Mouse (Mus musculus): ENCODE measurements at regions not wholly inside any gene's neighbourhood (a gene's known extent, or its start where the extent isn't known, plus 50 kb on each side); places are given as distances from the start of the nearest gene placed in this dataset.

- Histone ChIP-seq H3K4me3 (ENCODE audit: low read depth, low read length) (no peak overlapping the region), H3K9me3 (ENCODE audit: control insufficient read depth, low read length) (no peaks in the 10 kb centered on the region), H3K36me3 (ENCODE audit: control insufficient read depth, insufficient read depth, low read length) (no peaks in the 10 kb centered on the region), H3K27ac (ENCODE audit: low read depth, low read length) (no peak overlapping the region), H3K4me2 (ENCODE audit: low read depth) (no peak overlapping the region), H3K4me1 (ENCODE audit: control insufficient read depth, insufficient read depth, low read length) (no peaks in the 10 kb centered on the region), H3K27me3 (ENCODE audit: control insufficient read depth, insufficient read depth, low read length) (no peaks in the 10 kb centered on the region), H3K9ac (ENCODE audit: low read length) (no peak overlapping the region)
- 91% methylated on average over 18 of the region's 18 CpGs for WGBS
- ATAC-seq (ENCODE audit: insufficient read depth, low FRiP score, low TSS enrichment) (no peak), DNase-seq (ENCODE audit: low spot score) (no peak)
Measured at GRCm38 (mm10) chr10:98608221-98608941, 305.8 kb upstream of the Atp2b1 start.

DNA sequence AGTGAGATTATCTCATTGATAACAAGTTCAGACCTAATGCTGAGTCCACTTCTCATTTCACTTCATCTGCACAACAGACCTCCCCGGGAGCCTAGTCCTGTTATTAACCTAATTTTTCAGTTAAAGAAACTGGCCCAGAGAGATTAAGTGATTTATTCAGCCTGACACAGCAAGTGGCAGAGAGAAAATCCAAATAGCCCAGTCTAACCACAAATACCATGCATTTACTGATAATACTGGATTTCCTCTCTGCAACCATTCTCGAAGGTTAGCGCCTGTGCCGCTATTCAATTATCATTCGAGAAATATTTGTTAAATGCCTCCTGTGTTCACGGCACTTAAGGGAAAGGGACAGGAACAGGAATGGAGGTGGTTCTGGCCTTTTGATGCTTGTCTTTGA, 303.5 kb upstream of the Atp2b1 start:
- H3K36me3 ChIP-seq (ENCODE audit: control insufficient read depth, insufficient read depth, low read length) = no peaks in the 10 kb centered on the region
- ATAC-seq (ENCODE audit: insufficient read depth, low FRiP score, low TSS enrichment) (no peak), DNase-seq (ENCODE audit: low spot score) (no peak)
- H3K9ac ChIP-seq (ENCODE audit: low read length) = no peak overlapping the region
- H3K9me3 ChIP-seq (ENCODE audit: control insufficient read depth, low read length) = no peaks in the 10 kb centered on the region
- 92% methylated on average over 6 of the region's 6 CpGs for WGBS
- H3K4me3 ChIP-seq (ENCODE audit: low read depth, low read length) = no peak overlapping the region
- no peak overlapping the region for H3K27ac ChIP-seq (ENCODE audit: low read depth, low read length)
- H3K27me3 ChIP-seq (ENCODE audit: control insufficient read depth, insufficient read depth, low read length) = no peaks in the 10 kb centered on the region
- H3K4me2 ChIP-seq (ENCODE audit: low read depth) = no peak overlapping the region
- no peaks in the 10 kb centered on the region for H3K4me1 ChIP-seq (ENCODE audit: control insufficient read depth, insufficient read depth, low read length)

DNA sequence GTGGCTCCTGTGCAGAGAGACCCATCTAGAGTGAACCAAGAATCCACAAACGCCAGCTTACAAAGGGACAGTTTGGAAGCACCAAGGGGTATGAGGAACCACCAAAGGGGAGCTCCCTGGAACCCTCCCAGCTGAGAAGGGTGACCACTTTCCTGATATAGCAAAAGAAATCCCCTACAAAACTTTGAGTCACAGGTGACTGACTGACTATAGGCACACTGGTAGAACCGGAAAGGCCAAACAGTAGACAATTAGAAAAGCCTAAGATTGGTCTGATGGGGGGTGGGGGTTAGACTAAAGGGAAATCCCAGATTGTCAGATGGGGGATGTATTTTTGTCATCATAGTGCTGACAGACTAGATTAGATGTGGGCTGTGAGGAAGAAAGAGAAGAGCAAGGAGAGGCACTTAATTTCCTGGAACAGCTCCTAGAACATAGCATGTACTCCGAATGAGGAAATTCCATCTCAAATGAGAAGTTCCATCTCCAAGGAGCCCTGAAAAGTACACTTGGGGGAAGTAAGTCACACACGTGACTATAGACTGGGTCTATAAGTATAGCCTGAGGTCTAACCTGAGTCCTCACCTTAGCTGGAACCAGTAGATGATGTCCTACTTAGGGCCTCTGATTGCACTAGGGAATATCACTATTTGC, 302.4 kb upstream of the Atp2b1 start:
- 89% methylated on average over 4 of the region's 4 CpGs for WGBS
- H3K4me3 ChIP-seq (ENCODE audit: low read depth, low read length) = no peak overlapping the region
- no peaks in the 10 kb centered on the region for H3K27me3 ChIP-seq (ENCODE audit: control insufficient read depth, insufficient read depth, low read length)
- H3K4me2 ChIP-seq (ENCODE audit: low read depth) = no peak overlapping the region
- no peaks in the 10 kb centered on the region for H3K9me3 ChIP-seq (ENCODE audit: control insufficient read depth, low read length)
- no peaks in the 10 kb centered on the region for H3K36me3 ChIP-seq (ENCODE audit: control insufficient read depth, insufficient read depth, low read length)
- H3K4me1 ChIP-seq (ENCODE audit: control insufficient read depth, insufficient read depth, low read length) = no peaks in the 10 kb centered on the region
- H3K9ac ChIP-seq (ENCODE audit: low read length) = no peak overlapping the region
- no peak for DNase-seq (ENCODE audit: low spot score)
- no peak overlapping the region for H3K27ac ChIP-seq (ENCODE audit: low read depth, low read length)
- ATAC-seq (ENCODE audit: insufficient read depth, low FRiP score, low TSS enrichment) = no peak

- 93% methylated on average over 21 of the region's 21 CpGs for WGBS
Measured at GRCm38 (mm10) chr10:98618736-98619525, 295.3 kb upstream of the Atp2b1 start.

DNA sequence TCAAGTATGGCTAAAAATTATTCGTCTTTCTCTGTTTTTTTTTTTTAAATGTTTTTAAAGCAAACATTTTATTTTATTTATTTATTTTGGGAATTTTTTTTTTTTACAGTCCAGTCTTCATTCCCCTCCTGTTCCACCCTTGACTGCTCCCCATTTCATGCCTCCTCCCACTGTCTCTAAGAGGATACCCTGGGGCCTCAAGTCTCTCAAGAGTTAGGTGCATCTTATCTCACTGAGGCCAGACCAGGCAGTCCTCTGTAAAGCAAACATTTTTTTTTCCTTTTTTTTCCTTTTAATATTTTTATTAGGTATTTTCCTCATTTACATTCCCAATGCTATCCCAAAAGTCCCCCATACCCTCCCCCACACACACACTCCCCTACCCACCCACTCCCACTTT, 290.1 kb upstream of the Atp2b1 start:
- Histone ChIP-seq H3K9me3 (ENCODE audit: control insufficient read depth, low read length) (no peaks in the 10 kb centered on the region), H3K27me3 (ENCODE audit: control insufficient read depth, insufficient read depth, low read length) (no peaks in the 10 kb centered on the region), H3K9ac (ENCODE audit: low read length) (no peak overlapping the region), H3K4me2 (ENCODE audit: low read depth) (no peak overlapping the region), H3K27ac (ENCODE audit: low read depth, low read length) (no peak overlapping the region), H3K4me3 (ENCODE audit: low read depth, low read length) (no peak overlapping the region), H3K36me3 (ENCODE audit: control insufficient read depth, insufficient read depth, low read length) (no peaks in the 10 kb centered on the region), H3K4me1 (ENCODE audit: control insufficient read depth, insufficient read depth, low read length) (no peaks in the 10 kb centered on the region)
- WGBS = 75% methylated on average over 1 of the region's 1 CpGs
- no peak for DNase-seq (ENCODE audit: low spot score)
- no peak for ATAC-seq (ENCODE audit: insufficient read depth, low FRiP score, low TSS enrichment)

More at GRCm38 (mm10) chr10:98618736-98619525, 295.3 kb upstream of the Atp2b1 start:
- Histone ChIP-seq H3K9me3 (ENCODE audit: control insufficient read depth, low read length) (no peaks in the 10 kb centered on the region), H3K27ac (ENCODE audit: low read depth, low read length) (no peak overlapping the region), H3K27me3 (ENCODE audit: control insufficient read depth, insufficient read depth, low read length) (no peaks in the 10 kb centered on the region), H3K4me3 (ENCODE audit: low read depth, low read length) (no peak overlapping the region), H3K9ac (ENCODE audit: low read length) (no peak overlapping the region), H3K4me2 (ENCODE audit: low read depth) (no peak overlapping the region), H3K36me3 (ENCODE audit: control insufficient read depth, insufficient read depth, low read length) (no peaks in the 10 kb centered on the region), H3K4me1 (ENCODE audit: control insufficient read depth, insufficient read depth, low read length) (no peaks in the 10 kb centered on the region)
- DNase-seq (ENCODE audit: low spot score) (no peak), ATAC-seq (ENCODE audit: insufficient read depth, low FRiP score, low TSS enrichment) (no peak)

DNA sequence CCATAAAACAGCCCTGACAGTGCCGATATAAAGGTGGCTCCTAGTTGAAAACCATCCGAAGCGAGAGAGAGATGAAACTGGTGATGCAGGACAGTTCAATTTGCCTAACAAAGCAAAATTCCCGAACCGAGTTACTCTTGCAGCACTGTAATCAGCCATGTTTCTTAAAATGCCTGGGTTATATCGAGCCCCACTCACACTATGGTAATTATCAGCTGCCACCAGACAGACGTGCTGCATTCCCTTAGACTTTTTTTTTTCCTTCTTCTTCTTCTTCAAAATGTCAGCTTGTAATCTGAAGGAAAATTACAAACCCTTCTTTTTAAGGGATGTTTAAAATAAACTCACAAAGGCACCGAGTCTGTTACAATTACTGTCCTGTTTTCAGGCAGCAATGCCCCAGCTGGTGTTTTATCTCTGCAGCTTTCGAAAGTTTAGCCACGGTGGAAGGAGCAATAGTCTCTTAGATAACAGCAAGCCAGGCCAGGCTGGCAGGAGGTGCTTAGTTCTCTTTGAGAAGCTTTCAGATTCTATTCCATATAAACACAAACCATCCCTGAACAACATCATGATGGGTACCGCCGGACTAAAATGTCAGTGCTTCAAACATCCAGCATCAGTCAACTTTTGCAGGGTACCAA, 289.4 kb upstream of the Atp2b1 start:
- no peak for ATAC-seq (ENCODE audit: insufficient read depth, low FRiP score, low TSS enrichment)
- Histone ChIP-seq H3K36me3 (ENCODE audit: control insufficient read depth, insufficient read depth, low read length) (no peaks in the 10 kb centered on the region), H3K4me2 (ENCODE audit: low read depth) (no peak overlapping the region), H3K27ac (ENCODE audit: low read depth, low read length) (no peak overlapping the region), H3K9ac (ENCODE audit: low read length) (no peak overlapping the region), H3K4me3 (ENCODE audit: low read depth, low read length) (no peak overlapping the region), H3K27me3 (ENCODE audit: control insufficient read depth, insufficient read depth, low read length) (no peaks in the 10 kb centered on the region), H3K9me3 (ENCODE audit: control insufficient read depth, low read length) (no peaks in the 10 kb centered on the region), H3K4me1 (ENCODE audit: control insufficient read depth, insufficient read depth, low read length) (no peaks in the 10 kb centered on the region)
- no peak for DNase-seq (ENCODE audit: low spot score)
- 71% methylated on average over 12 of the region's 12 CpGs for WGBS

DNA sequence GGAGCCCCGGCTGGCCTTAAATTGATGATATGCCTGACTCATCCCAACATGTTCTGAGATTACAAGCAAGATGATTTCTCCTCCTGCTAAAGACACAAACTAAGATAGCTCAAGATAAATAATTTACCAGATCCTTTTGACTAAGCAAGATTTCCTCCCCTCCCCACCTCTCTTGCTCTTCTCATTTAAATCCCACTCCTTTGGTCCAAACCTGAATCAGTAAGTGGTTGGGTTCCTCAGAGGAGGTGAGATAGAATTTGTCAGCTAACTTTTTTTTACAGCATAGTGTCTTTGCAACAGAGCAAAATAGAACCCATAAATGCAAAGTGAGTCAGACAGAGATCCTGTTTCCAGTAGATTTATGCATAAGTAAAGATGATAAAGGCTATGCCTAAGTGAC, 286.0 kb upstream of the Atp2b1 start:
- Histone ChIP-seq H3K4me3 (ENCODE audit: low read depth, low read length) (no peak overlapping the region), H3K9me3 (ENCODE audit: control insufficient read depth, low read length) (no peaks in the 10 kb centered on the region), H3K27ac (ENCODE audit: low read depth, low read length) (no peak overlapping the region), H3K27me3 (ENCODE audit: control insufficient read depth, insufficient read depth, low read length) (no peaks in the 10 kb centered on the region), H3K9ac (ENCODE audit: low read length) (no peak overlapping the region), H3K4me1 (ENCODE audit: control insufficient read depth, insufficient read depth, low read length) (no peaks in the 10 kb centered on the region), H3K36me3 (ENCODE audit: control insufficient read depth, insufficient read depth, low read length) (no peaks in the 10 kb centered on the region), H3K4me2 (ENCODE audit: low read depth) (no peak overlapping the region)
- ATAC-seq (ENCODE audit: insufficient read depth, low FRiP score, low TSS enrichment) (no peak), DNase-seq (ENCODE audit: low spot score) (no peak)
- 85% methylated on average over 1 of the region's 1 CpGs for WGBS

- Histone ChIP-seq H3K9me3 (ENCODE audit: control insufficient read depth, low read length) (no peaks in the 10 kb centered on the region), H3K4me1 (ENCODE audit: control insufficient read depth, insufficient read depth, low read length) (no peaks in the 10 kb centered on the region), H3K4me2 (ENCODE audit: low read depth) (no peak overlapping the region), H3K27ac (ENCODE audit: low read depth, low read length) (no peak overlapping the region), H3K27me3 (ENCODE audit: control insufficient read depth, insufficient read depth, low read length) (no peaks in the 10 kb centered on the region), H3K4me3 (ENCODE audit: low read depth, low read length) (no peak overlapping the region), H3K9ac (ENCODE audit: low read length) (no peak overlapping the region), H3K36me3 (ENCODE audit: control insufficient read depth, insufficient read depth, low read length) (no peaks in the 10 kb centered on the region)
- DNase-seq (ENCODE audit: low spot score) (no peak), ATAC-seq (ENCODE audit: insufficient read depth, low FRiP score, low TSS enrichment) (no peak)
- 51% methylated on average over 3 of the region's 3 CpGs for WGBS
Measured at GRCm38 (mm10) chr10:98629248-98629647, 285.0 kb upstream of the Atp2b1 start.

All from neural tube, embryonic 11.5 days (tissue).